Mouse (Mus musculus) lung, embryonic 15.5 days (tissue): ENCODE results near the gene Itga2b. TPM values are rescaled to one million over a fixed set of nuclear protein-coding genes. Genes with fewer than 3 reads are reported as not detected.

Experiments
- ATAC-seq: fragments of 200-750 bp; cut with Nextera tagmentation; 2 replicates; pipeline ENCODE4 v1.8.0; 2017; ENCODE audit warnings: moderate number of reproducible peaks, borderline replicate concordance; ENCODE audit not compliant: low FRiP score, low TSS enrichment; ENCODE audit errors: extremely low read depth
- H3K27ac ChIP-seq: fragments of 300-500 bp; sonication (generic); 2 replicates; pipeline ENCODE4 v1.5.1; 2015; ENCODE audit warnings: moderate library complexity, mild to moderate bottlenecking, inconsistent platforms
- H3K27me3 ChIP-seq: fragments of 300-500 bp; sonication (generic); 2 replicates; pipeline ENCODE4 v1.6.1; 2015; ENCODE audit warnings: inconsistent platforms
- H3K36me3 ChIP-seq: fragments of 300-500 bp; sonication (generic); 2 replicates; pipeline ENCODE4 v1.6.1; 2015; ENCODE audit warnings: inconsistent platforms
- H3K4me1 ChIP-seq: fragments of 300-500 bp; sonication (generic); 2 replicates; pipeline ENCODE4 v1.6.1; 2015; ENCODE audit warnings: inconsistent platforms
- H3K4me2 ChIP-seq: fragments of 300-500 bp; sonication (generic); 2 replicates; pipeline ENCODE4 v1.6.1; 2015; ENCODE audit warnings: inconsistent platforms, mild to moderate bottlenecking, moderate library complexity
- H3K4me3 ChIP-seq: fragments of 300-500 bp; sonication (generic); 2 replicates; pipeline ENCODE4 v1.5.1; 2015; ENCODE audit warnings: mild to moderate bottlenecking, inconsistent platforms
- H3K9ac ChIP-seq: fragments of 300-500 bp; sonication (generic); 2 replicates; pipeline ENCODE4 v1.6.1; 2015; ENCODE audit warnings: inconsistent platforms
- H3K9me3 ChIP-seq: fragments of 300-500 bp; sonication (generic); 2 replicates; pipeline ENCODE4 v1.6.1; 2016; ENCODE audit warnings: inconsistent platforms
- WGBS: fragments of 180-500 bp; shearing (Covaris S2); methylation state at CpG from one replicate; pipeline ENCODE4 v1.1.7; 2015; 5-methylcytosine and 5-hydroxymethylcytosine counted together
- microRNA-seq: library from miRNA; unstranded; fragments of <30 nt; microRNA quantifications from one replicate; pipeline ENCODE4, GENCODE M21; 2016
- polyA plus RNA-seq: library from polyadenylated mRNA; unstranded; fragments of >200 nt; fragmentation: Nextera tagmentation; extraction: Ambion mirVana; gene quantifications from 2 replicates; pipeline ENCODE4 v1.2.1, GENCODE M21; 2015

The Itga2b gene
- polyA plus RNA-seq, 1 experiment from 2014 or later = 8.9 TPM

DNA sequence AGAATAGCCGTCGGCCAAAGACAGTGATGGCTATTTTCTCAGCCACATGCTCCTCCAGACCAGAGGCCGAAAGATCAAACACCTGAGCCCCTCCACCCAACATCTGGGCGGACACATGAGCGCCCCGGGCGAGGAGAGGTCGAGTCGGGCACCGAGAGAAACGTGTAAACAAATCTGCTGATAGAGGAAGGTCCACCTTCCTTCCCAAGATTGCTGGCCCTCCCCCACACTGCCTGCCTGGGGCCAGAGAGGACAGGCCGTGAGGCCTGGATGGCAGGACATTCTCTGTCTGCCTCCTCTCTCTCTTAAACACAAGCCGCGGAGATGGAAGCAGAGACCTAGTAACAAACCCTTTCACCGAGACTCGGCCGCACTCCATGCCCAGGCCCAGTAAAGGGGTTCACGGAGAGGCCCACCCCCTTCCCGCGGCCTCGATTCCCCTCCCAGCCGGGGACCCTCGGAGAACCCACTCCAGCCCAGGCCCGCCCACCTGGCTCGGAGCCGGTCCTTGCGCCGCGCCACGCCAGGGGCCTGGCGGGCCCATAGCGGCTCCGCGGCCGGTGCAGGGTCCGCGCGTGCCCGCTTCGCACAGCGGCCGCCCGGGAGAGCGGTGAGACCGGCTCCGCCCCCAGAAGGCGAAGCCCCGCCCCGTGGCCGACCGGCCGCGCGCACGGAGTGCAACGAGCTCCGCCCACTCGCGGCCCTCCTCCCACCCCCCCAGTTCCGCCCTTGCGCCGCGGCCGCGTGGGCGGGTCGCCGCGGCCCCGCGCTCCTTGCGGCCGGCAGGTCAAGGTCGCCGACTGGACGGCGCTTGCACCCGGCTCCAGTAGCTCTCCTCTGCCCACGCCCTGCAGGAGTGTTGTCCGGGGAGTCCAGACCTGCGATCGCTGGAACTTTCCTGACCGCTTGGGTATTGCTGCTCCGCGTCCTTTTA, 62.8 kb downstream of the Itga2b start:
- Histone ChIP-seq H3K4me3 (peak overlapping the region; percentile 97), H3K27ac (peak overlapping the region; percentile 94), H3K9ac (peak overlapping the region; percentile 87), H3K4me2 (peak overlapping the region; percentile 82), H3K4me1 (peaks cover 47% of the 10 kb centered on the region), H3K36me3 (peaks cover 25% of the 10 kb centered on the region), H3K27me3 (0 out of 2 replicates have a peak, but pooled peaks cover 2% of the 10 kb centered on the region), H3K9me3 (no peaks in the 10 kb centered on the region)
- peak; percentile 69 for ATAC-seq
- under 1% methylated on average over 83 of the region's 85 CpGs for WGBS

DNA sequence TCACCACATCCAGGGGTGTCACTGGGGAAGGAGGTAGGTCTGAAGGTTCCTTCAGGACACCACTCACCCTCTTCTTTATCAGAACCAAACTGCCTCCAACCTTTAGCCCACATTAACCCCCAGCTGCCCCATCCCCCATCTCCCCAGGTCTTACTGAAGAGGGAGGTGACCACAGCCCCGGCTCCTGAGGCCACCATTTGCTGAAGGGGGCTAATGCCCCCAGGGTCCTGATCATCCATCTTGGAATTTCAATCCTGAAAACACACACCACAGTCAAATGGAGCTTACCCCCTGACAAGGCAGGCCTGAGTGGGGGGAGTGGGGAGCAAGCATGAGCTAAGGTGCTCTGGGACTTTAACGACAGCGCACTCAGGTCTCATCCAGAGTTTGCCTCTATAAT, 63.5 kb downstream of the Itga2b start:
- Histone ChIP-seq H3K9ac (peak overlapping the region; percentile 87), H3K4me3 (peak overlapping the region; percentile 97), H3K36me3 (peaks cover 26% of the 10 kb centered on the region), H3K4me1 (peaks cover 44% of the 10 kb centered on the region), H3K9me3 (no peaks in the 10 kb centered on the region), H3K27me3 (0 out of 2 replicates have a peak, but pooled peaks cover 9% of the 10 kb centered on the region), H3K4me2 (peak overlapping the region; percentile 82), H3K27ac (no peak overlapping the region)
- no peak for ATAC-seq
- 10% methylated on average over 3 of the region's 3 CpGs for WGBS

- peak overlapping the region; percentile 97 for H3K4me3 ChIP-seq
- peak overlapping the region; percentile 82 for H3K4me2 ChIP-seq
- peaks cover 38% of the 10 kb centered on the region for H3K4me1 ChIP-seq
- ATAC-seq = no peak
- H3K27ac ChIP-seq = no peak overlapping the region
- peaks cover 26% of the 10 kb centered on the region for H3K36me3 ChIP-seq
- WGBS = 82% methylated on average over 11 of the region's 11 CpGs
- H3K9me3 ChIP-seq = no peaks in the 10 kb centered on the region
- H3K27me3 ChIP-seq = peaks cover 16% of the 10 kb centered on the region
- peak overlapping the region; percentile 87; the same call in 1 of the 2 replicates for H3K9ac ChIP-seq
These were observed 64.2 kb downstream of the Itga2b start for GRCm38 (mm10) chr11:102405544-102406285.

DNA sequence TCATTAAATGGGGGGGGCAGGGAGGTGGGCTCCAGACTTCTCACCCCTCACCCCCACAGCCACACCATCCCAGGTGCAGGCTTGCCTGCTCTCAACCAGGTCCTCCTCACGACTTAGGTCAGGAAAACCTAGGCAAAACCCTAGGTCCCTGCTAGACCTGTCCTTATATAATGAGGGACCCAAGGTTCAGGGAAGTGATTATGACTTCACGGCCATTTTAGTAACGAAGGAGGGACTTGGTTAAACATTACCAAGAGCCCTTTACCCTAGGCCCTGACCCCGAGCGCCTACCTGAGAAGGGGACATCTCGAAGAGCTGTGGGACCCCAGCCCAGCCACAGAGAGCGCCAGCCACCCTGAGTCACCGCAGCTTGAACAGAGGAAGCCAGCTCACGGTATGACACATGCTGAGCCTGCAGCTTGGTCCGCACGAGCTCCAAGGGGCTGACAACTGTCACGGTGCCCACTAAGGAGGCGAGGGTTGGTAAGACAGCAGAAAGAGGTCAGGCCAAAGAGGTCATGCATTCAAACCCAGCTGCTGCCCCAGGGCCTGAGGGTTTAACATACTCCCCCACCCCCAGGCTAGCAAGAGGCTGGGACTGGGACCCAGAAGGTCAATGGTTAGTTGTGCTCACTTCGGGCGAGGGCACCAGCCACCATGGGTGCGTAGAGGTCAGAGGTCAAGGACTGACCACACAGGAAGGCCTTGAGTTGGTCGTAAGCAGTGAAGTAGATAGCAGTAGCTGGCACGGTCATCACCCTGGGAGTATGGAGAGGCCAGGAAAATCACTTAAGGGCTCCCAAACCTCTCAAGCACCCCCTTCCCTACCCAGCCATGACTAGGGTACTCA, 65.5 kb downstream of the Itga2b start:
- H3K4me2 ChIP-seq = no peak overlapping the region
- ATAC-seq = no peak
- H3K27ac ChIP-seq = no peak overlapping the region
- peaks cover 41% of the 10 kb centered on the region for H3K4me1 ChIP-seq
- WGBS = 68% methylated on average over 18 of the region's 18 CpGs
- peaks cover 30% of the 10 kb centered on the region for H3K27me3 ChIP-seq
- H3K4me3 ChIP-seq = no peak overlapping the region
- no peaks in the 10 kb centered on the region for H3K9me3 ChIP-seq
- no peak overlapping the region for H3K9ac ChIP-seq
- H3K36me3 ChIP-seq = peaks cover 26% of the 10 kb centered on the region

- no peaks in the 10 kb centered on the region for H3K9me3 ChIP-seq
- peaks cover 43% of the 10 kb centered on the region for H3K4me1 ChIP-seq
- H3K9ac ChIP-seq = no peak overlapping the region
- H3K4me3 ChIP-seq = no peak overlapping the region
- H3K36me3 ChIP-seq = peaks cover 26% of the 10 kb centered on the region
- WGBS = 93% methylated on average over 11 of the region's 11 CpGs
- H3K27me3 ChIP-seq = peaks cover 37% of the 10 kb centered on the region
- ATAC-seq = no peak
- H3K4me2 ChIP-seq = no peak overlapping the region
- no peak overlapping the region for H3K27ac ChIP-seq
These were observed 66.3 kb downstream of the Itga2b start for GRCm38 (mm10) chr11:102403657-102404056.

Small RNAs within 50 kb of the gene (microRNA-seq; reads per million reads assigned to microRNA genes)
- not detected for gene Mir6930

Other genes starting within 250 kb of the Itga2b start
- 71.3 and 76.7 TPM in 2 replicates for gene Hdac5, start 240.0 kb downstream of the Itga2b start, polyA plus RNA-seq
- gene BC030867, start 221.2 kb downstream of the Itga2b start, polyA plus RNA-seq = 19.9 and 20.4 TPM in 2 replicates
- gene Asb16, start 201.4 kb downstream of the Itga2b start, polyA plus RNA-seq = 0.09 and 0.10 TPM in 2 replicates
- 48.7 and 51.4 TPM in 2 replicates for gene Tmub2, start 185.2 kb downstream of the Itga2b start, polyA plus RNA-seq
- 13.3 and 13.6 TPM in 2 replicates for gene Atxn7l3, start 173.5 kb downstream of the Itga2b start, polyA plus RNA-seq
- gene Ubtf, start 150.4 kb downstream of the Itga2b start, polyA plus RNA-seq = 83.5 and 86.1 TPM in 2 replicates
- 10.1 and 14.0 TPM in 2 replicates for gene Slc4a1, start 103.9 kb downstream of the Itga2b start, polyA plus RNA-seq
- 1.6 and 2.0 TPM in 2 replicates for gene Rundc3a, start 76.7 kb downstream of the Itga2b start, polyA plus RNA-seq
- gene Slc25a39, start 62.2 kb downstream of the Itga2b start, polyA plus RNA-seq = 240 and 247 TPM in 2 replicates
- gene Grn, start 39.8 kb downstream of the Itga2b start, polyA plus RNA-seq = 168 and 174 TPM in 2 replicates
- 4.7 and 6.9 TPM in 2 replicates for gene Fam171a2, start 22.4 kb downstream of the Itga2b start, polyA plus RNA-seq
- gene Gpatch8, start 86.3 kb upstream of the Itga2b start, polyA plus RNA-seq = 44.6 and 49.7 TPM in 2 replicates
- 16.1 and 20.3 TPM in 2 replicates for gene Gm11627, start 109.3 kb upstream of the Itga2b start, polyA plus RNA-seq
- 35.9 and 38.1 TPM in 2 replicates for gene Fzd2, start 134.3 kb upstream of the Itga2b start, polyA plus RNA-seq
- 0.20 and 0.24 TPM in 2 replicates for gene Meioc, start 193.6 kb upstream of the Itga2b start, polyA plus RNA-seq
- gene Ccdc43, start 227.7 kb upstream of the Itga2b start, polyA plus RNA-seq = 47.6 and 49.0 TPM in 2 replicates